Mouse (Mus musculus) MEL (cell line): ENCODE measurements around the gene Cage1.

Source experiments
- CTCF ChIP-seq, 3 experiments: IDR thresholded peaks in 2 of 3; conservative IDR thresholded peaks in 1 of 3; 2 replicates each; pipeline ENCODE4 v1.5.1; 2011 to 2012; ENCODE audit warnings: low read length in 3 of 3, low read depth in 2 of 3, mild to moderate bottlenecking in 2 of 3, improper control_type of control experiment in 1 of 3, inconsistent platforms in 1 of 3, mixed read lengths in 1 of 3, moderate library complexity in 1 of 3; ENCODE audit not compliant: control insufficient read depth in 1 of 3, insufficient read depth in 1 of 3, poor library complexity in 1 of 3, severe bottlenecking in 1 of 3
- E2F4 ChIP-seq: IDR thresholded peaks from 2 replicates; pipeline ENCODE4 v1.6.1; 2011; ENCODE audit warnings: low read depth, low read length, improper control_type of control experiment, borderline replicate concordance
- EP300 ChIP-seq, 2 experiments: IDR thresholded peaks; 2 replicates each; pipeline ENCODE4 v1.6.1; 2011; ENCODE audit warnings: improper control_type of control experiment in 2 of 2, low read length in 2 of 2, low read depth in 1 of 2, mild to moderate bottlenecking in 1 of 2
- ETS1 ChIP-seq: IDR thresholded peaks from 2 replicates; pipeline ENCODE4 v1.6.1; 2012; ENCODE audit warnings: low read depth, mild to moderate bottlenecking, inconsistent platforms, low read length, improper control_type of control experiment, moderate library complexity
- GABPA ChIP-seq: IDR thresholded peaks from 2 replicates; pipeline ENCODE4 v1.6.1; 2012; ENCODE audit warnings: low read depth, mild to moderate bottlenecking, inconsistent platforms, low read length, improper control_type of control experiment, moderate library complexity
- GATA1 ChIP-seq: IDR thresholded peaks from 2 replicates; pipeline ENCODE4 v1.6.1; 2011; ENCODE audit warnings: low read depth, low read length, improper control_type of control experiment
- NELFE ChIP-seq: IDR thresholded peaks from 2 replicates; pipeline ENCODE4 v1.6.1; 2011; ENCODE audit warnings: low read depth, low read length, improper control_type of control experiment
- POLR2A ChIP-seq, 2 experiments: IDR thresholded peaks; 2 replicates each; pipeline ENCODE4 v1.6.1; 2011 to 2012; ENCODE audit warnings: low read length in 2 of 2, mild to moderate bottlenecking in 2 of 2, control low read depth in 1 of 2, improper control_type of control experiment in 1 of 2, low read depth in 1 of 2, moderate library complexity in 1 of 2; ENCODE audit not compliant: control insufficient read depth in 1 of 2, insufficient read depth in 1 of 2, poor library complexity in 1 of 2
- RAD21 ChIP-seq: IDR thresholded peaks from 2 replicates; pipeline ENCODE4 v1.6.1; 2011; ENCODE audit warnings: mild to moderate bottlenecking, low read depth, low read length, improper control_type of control experiment
- SIN3A ChIP-seq: IDR thresholded peaks from 2 replicates; pipeline ENCODE4 v1.6.1; 2012; ENCODE audit warnings: low read length, improper control_type of control experiment, inconsistent platforms
- TAL1 ChIP-seq: IDR thresholded peaks from 2 replicates; pipeline ENCODE4 v1.6.1; 2012; ENCODE audit warnings: mild to moderate bottlenecking, inconsistent platforms, low read length, moderate library complexity, mixed read lengths
- USF1 ChIP-seq: IDR thresholded peaks from 2 replicates; pipeline ENCODE4 v1.6.1; 2014; ENCODE audit warnings: low read depth, mild to moderate bottlenecking, inconsistent platforms, low read length, improper control_type of control experiment, moderate library complexity
- ZC3H11A ChIP-seq: IDR thresholded peaks from 2 replicates; pipeline ENCODE4 v1.6.1; 2012; ENCODE audit warnings: low read depth, mild to moderate bottlenecking, inconsistent platforms, low read length, improper control_type of control experiment

GRCm38 (mm10) chr13:38074404-38074803, 37.5 kb upstream of the Cage1 start:
- TF ChIP-seq USF1, result no peak
- no peak for TF ChIP-seq NELFE
- TF ChIP-seq GATA1, result no peak
- TF ChIP-seq RAD21, result no peak
- no peak for TF ChIP-seq ZC3H11A
- TF ChIP-seq POLR2A (IDR thresholded peaks at IDR 0.05; ENCODE audit: control insufficient read depth in 1 of 2, insufficient read depth in 1 of 2, low read depth in 1 of 2, low read length in 2 of 2, poor library complexity in 1 of 2), result no peak
- no peak for TF ChIP-seq TAL1
- no peak for TF ChIP-seq CTCF (IDR thresholded peaks at IDR 0.05 in 2 of 3, conservative IDR thresholded peaks at IDR 0.05 in 1 of 3; ENCODE audit: control insufficient read depth in 1 of 3, insufficient read depth in 1 of 3, low read depth in 2 of 3, low read length in 3 of 3, poor library complexity in 1 of 3, severe bottlenecking in 1 of 3)
- TF ChIP-seq SIN3A, result no peak
- TF ChIP-seq EP300 (IDR thresholded peaks at IDR 0.05; ENCODE audit: low read depth in 1 of 2, low read length in 2 of 2), result no peak
- TF ChIP-seq GABPA, result no peak
- no peak for TF ChIP-seq ETS1
- no peak for TF ChIP-seq E2F4
